Mouse (Mus musculus) urinary bladder, adult 2 months (tissue): ENCODE data around the gene Gm28048. TPM values are rescaled to one million over a fixed set of nuclear protein-coding genes. Genes with fewer than 3 reads are reported as not detected.

Experiments
- DNase-seq: peaks from one replicate; pipeline ENCODE4 v3.0.0; 2022; ENCODE audit warnings: low spot score
- polyA plus RNA-seq: library from polyadenylated mRNA; depleted of rRNA; stranded (reverse); fragments of >200 nt; gene quantifications from 2 replicates; pipeline ENCODE4 v1.2.3, GENCODE M21; 2012

Gene Gm28048
- polyA plus RNA-seq, 1 experiment, result 7.9 TPM

- peak; percentile 85 for DNase-seq
These were observed 8.7 kb upstream of the Gm28048 start, which contains the start of gene Cct4 for GRCm38 (mm10) chr11:22990393-22991126. Gene Cct4, plus strand, starts transcription at chr11:22990519.

- DNase-seq, result no peak
These were observed 7.9 kb upstream of the Gm28048 start for GRCm38 (mm10) chr11:22989786-22990185.

GRCm38 (mm10) chr11:22987357-22987756 is 5.5 kb upstream of the Gm28048 start:
- DNase-seq, result no peak

GRCm38 (mm10) chr11:22985510-22985909 is 3.6 kb upstream of the Gm28048 start:
- DNase-seq, result no peak

- DNase-seq, result no peak
These were observed 956 bp upstream of the Gm28048 start for GRCm38 (mm10) chr11:22982846-22983245.

GRCm38 (mm10) chr11:22981543-22981950 is 343 bp downstream of the Gm28048 start:
- no peak for DNase-seq

- DNase-seq, result no peak
These were observed 849 bp downstream of the Gm28048 start for GRCm38 (mm10) chr11:22981041-22981440.

GRCm38 (mm10) chr11:22979221-22979620 is 2.7 kb downstream of the Gm28048 start:
- DNase-seq, result no peak

- no peak for DNase-seq
These were observed 3.2 kb downstream of the Gm28048 start for GRCm38 (mm10) chr11:22978711-22979110.

GRCm38 (mm10) chr11:22978215-22978614 is 3.7 kb downstream of the Gm28048 start:
- no peak for DNase-seq

GRCm38 (mm10) chr11:22973599-22973998 is 8.3 kb downstream of the Gm28048 start:
- DNase-seq, result no peak

GRCm38 (mm10) chr11:22972746-22973526 is 9.0 kb downstream of the Gm28048 start:
- DNase-seq, result peak; percentile 68

- DNase-seq, result peak; percentile 48
These were observed 9.8 kb downstream of the Gm28048 start, which contains the start of gene Zrsr1 for GRCm38 (mm10) chr11:22971835-22972709. Gene Zrsr1, plus strand, starts transcription at chr11:22972005.

GRCm38 (mm10) chr11:22970546-22970945 is 11.3 kb downstream of the Gm28048 start:
- DNase-seq, result no peak

- no peak for DNase-seq
These were observed 12.4 kb downstream of the Gm28048 start for GRCm38 (mm10) chr11:22969486-22969885.

- no peak for DNase-seq
These were observed 16.4 kb downstream of the Gm28048 start for GRCm38 (mm10) chr11:22965503-22965902.

GRCm38 (mm10) chr11:22964401-22964800 is 17.5 kb downstream of the Gm28048 start:
- no peak for DNase-seq

GRCm38 (mm10) chr11:22962101-22962500 is 19.8 kb downstream of the Gm28048 start:
- no peak for DNase-seq

GRCm38 (mm10) chr11:22957791-22958374 is 24.0 kb downstream of the Gm28048 start:
- no peak for DNase-seq

- peak; percentile 54 for DNase-seq
These were observed 25.1 kb downstream of the Gm28048 start for GRCm38 (mm10) chr11:22956830-22957229.

GRCm38 (mm10) chr11:22956346-22956745 is 25.5 kb downstream of the Gm28048 start:
- no peak for DNase-seq
